Mouse (Mus musculus) embryonic facial prominence, embryonic 14.5 days (tissue): ENCODE results near the gene Trak1. TPM values are rescaled to one million over a fixed set of nuclear protein-coding genes. Genes with fewer than 3 reads are reported as not detected.

Experiments used
- ATAC-seq: fragments of 200-750 bp; cut with Nextera tagmentation; 2 replicates; pipeline ENCODE4 v1.8.0; 2017; ENCODE audit warnings: low read depth, moderate number of reproducible peaks, moderate TSS enrichment
- DNase-seq: peaks from one replicate; pipeline ENCODE4 v3.0.0-alpha.2; 2015; ENCODE audit warnings: low spot score
- H3K27ac ChIP-seq: fragments of 300-500 bp; sonication (generic); replicated peaks from 2 replicates; pipeline ENCODE4 v1.5.1; 2014; ENCODE audit warnings: low read depth, mild to moderate bottlenecking, low read length, moderate library complexity
- H3K27me3 ChIP-seq: fragments of 300-500 bp; sonication (generic); replicated peaks from 2 replicates; pipeline ENCODE4 v1.6.1; 2014; ENCODE audit warnings: low read length; ENCODE audit not compliant: control insufficient read depth, insufficient read depth
- H3K36me3 ChIP-seq: fragments of 300-500 bp; sonication (generic); 2 replicates; pipeline ENCODE4 v1.6.1; 2014; ENCODE audit warnings: low read length, mixed read lengths; ENCODE audit not compliant: control insufficient read depth, insufficient read depth
- H3K4me1 ChIP-seq: fragments of 300-500 bp; sonication (generic); 2 replicates; pipeline ENCODE4 v1.6.1; 2014; ENCODE audit warnings: antibody characterized with exemption, low read length; ENCODE audit not compliant: control insufficient read depth, insufficient read depth
- H3K4me2 ChIP-seq: fragments of 300-500 bp; sonication (generic); 2 replicates; pipeline ENCODE4 v1.6.1; 2014; ENCODE audit warnings: low read depth, mild to moderate bottlenecking, low read length, moderate library complexity, mixed read lengths
- H3K4me3 ChIP-seq: fragments of 300-500 bp; sonication (generic); 2 replicates; pipeline ENCODE4 v1.5.1; 2014; ENCODE audit warnings: low read depth, mild to moderate bottlenecking, low read length
- H3K9ac ChIP-seq: fragments of 300-500 bp; sonication (generic); 2 replicates; pipeline ENCODE4 v1.6.1; 2014; ENCODE audit warnings: low read depth, mild to moderate bottlenecking, low read length, moderate library complexity, mixed read lengths
- H3K9me3 ChIP-seq: fragments of 300-500 bp; sonication (generic); 2 replicates; pipeline ENCODE4 v1.6.1; 2016; ENCODE audit warnings: low read length; ENCODE audit not compliant: control insufficient read depth
- WGBS: fragments of 180-500 bp; shearing (Covaris S2); extraction: QIAGEN DNeasy Blood & Tissue Kit; methylation state at CpG from one replicate; pipeline ENCODE4 v1.1.7; 2014; 5-methylcytosine and 5-hydroxymethylcytosine counted together
- polyA plus RNA-seq: library from polyadenylated mRNA; unstranded; fragments of >200 nt; fragmentation: Nextera tagmentation; extraction: Ambion mirVana; gene quantifications from 2 replicates; pipeline ENCODE4 v1.2.1, GENCODE M21; 2014

Gene Trak1
- polyA plus RNA-seq, 1 experiment from 2014 or later, result 28.3 TPM

GRCm38 (mm10) chr9:121333559-121333958, 36.3 kb downstream of the Trak1 start:
- H3K4me1 ChIP-seq, result peaks cover 61% of the 10 kb centered on the region
- H3K4me3 ChIP-seq, result no peak overlapping the region
- no peak overlapping the region; the same call in 1 of the 2 replicates for H3K27ac ChIP-seq
- no peak overlapping the region for H3K4me2 ChIP-seq
- DNase-seq, result no peak
- H3K27me3 ChIP-seq, result no peaks in the 10 kb centered on the region
- no peak for ATAC-seq
- H3K36me3 ChIP-seq, result no peaks in the 10 kb centered on the region
- 82% methylated on average over 5 of the region's 5 CpGs for WGBS
- no peaks in the 10 kb centered on the region for H3K9me3 ChIP-seq
- no peak overlapping the region for H3K9ac ChIP-seq

DNA sequence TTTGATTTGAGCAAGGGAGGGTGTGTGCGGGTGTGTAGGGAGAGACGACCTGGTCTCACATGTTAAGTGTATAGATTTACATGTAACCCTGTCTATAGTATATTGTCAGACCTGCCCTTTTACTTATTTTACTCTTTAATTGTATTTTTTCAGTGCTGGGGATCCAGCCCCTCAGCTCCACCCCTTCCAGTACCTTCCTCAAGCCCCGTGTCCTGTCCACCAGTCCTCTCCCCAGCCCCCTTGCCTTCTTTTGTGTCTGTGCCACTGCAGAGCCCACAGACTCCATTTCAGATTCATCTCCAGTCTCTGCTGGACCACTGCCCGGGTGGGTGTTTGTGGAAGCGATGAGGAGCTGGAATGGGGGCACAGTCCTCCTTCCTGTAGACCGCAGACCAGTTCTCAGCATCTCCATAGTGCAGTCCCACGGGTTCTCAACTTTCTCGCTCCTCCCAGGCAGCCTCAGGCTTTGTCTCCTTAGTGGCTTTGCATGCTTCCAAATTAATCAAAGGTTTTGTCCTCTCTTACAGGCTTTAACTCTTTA, 37.1 kb downstream of the Trak1 start:
- H3K9ac ChIP-seq, result no peak overlapping the region
- H3K27me3 ChIP-seq, result no peaks in the 10 kb centered on the region
- ATAC-seq (no peak), DNase-seq (no peak)
- no peak overlapping the region for H3K4me3 ChIP-seq
- H3K36me3 ChIP-seq, result no peaks in the 10 kb centered on the region
- H3K4me2 ChIP-seq, result no peak overlapping the region
- WGBS, result 43% methylated on average over 8 of the region's 8 CpGs
- peaks cover 61% of the 10 kb centered on the region for H3K4me1 ChIP-seq
- H3K27ac ChIP-seq, result no peak overlapping the region; the same call in 1 of the 2 replicates
- H3K9me3 ChIP-seq, result no peaks in the 10 kb centered on the region

- Histone ChIP-seq H3K27me3 (no peaks in the 10 kb centered on the region), H3K9ac (no peak overlapping the region), H3K27ac (peak overlapping the region; percentile 63; the same call in 1 of the 2 replicates), H3K36me3 (no peaks in the 10 kb centered on the region), H3K4me1 (peaks cover 61% of the 10 kb centered on the region), H3K4me2 (no peak overlapping the region), H3K9me3 (no peaks in the 10 kb centered on the region), H3K4me3 (no peak overlapping the region)
- ATAC-seq, result no peak
- WGBS, result 46% methylated on average over 7 of the region's 7 CpGs
- DNase-seq, result no peak
These were observed 38.3 kb downstream of the Trak1 start for GRCm38 (mm10) chr9:121335568-121335967.

GRCm38 (mm10) chr9:121336324-121336946, 39.1 kb downstream of the Trak1 start:
- no peak overlapping the region for H3K4me3 ChIP-seq
- H3K4me1 ChIP-seq, result peaks cover 58% of the 10 kb centered on the region
- no peaks in the 10 kb centered on the region for H3K9me3 ChIP-seq
- no peaks in the 10 kb centered on the region for H3K36me3 ChIP-seq
- WGBS, result 88% methylated on average over 15 of the region's 15 CpGs
- H3K27me3 ChIP-seq, result no peaks in the 10 kb centered on the region
- DNase-seq, result no peak
- ATAC-seq, result no peak
- H3K9ac ChIP-seq, result no peak overlapping the region
- peak overlapping the region; percentile 63; the same call in 1 of the 2 replicates for H3K27ac ChIP-seq
- H3K4me2 ChIP-seq, result no peak overlapping the region

DNA sequence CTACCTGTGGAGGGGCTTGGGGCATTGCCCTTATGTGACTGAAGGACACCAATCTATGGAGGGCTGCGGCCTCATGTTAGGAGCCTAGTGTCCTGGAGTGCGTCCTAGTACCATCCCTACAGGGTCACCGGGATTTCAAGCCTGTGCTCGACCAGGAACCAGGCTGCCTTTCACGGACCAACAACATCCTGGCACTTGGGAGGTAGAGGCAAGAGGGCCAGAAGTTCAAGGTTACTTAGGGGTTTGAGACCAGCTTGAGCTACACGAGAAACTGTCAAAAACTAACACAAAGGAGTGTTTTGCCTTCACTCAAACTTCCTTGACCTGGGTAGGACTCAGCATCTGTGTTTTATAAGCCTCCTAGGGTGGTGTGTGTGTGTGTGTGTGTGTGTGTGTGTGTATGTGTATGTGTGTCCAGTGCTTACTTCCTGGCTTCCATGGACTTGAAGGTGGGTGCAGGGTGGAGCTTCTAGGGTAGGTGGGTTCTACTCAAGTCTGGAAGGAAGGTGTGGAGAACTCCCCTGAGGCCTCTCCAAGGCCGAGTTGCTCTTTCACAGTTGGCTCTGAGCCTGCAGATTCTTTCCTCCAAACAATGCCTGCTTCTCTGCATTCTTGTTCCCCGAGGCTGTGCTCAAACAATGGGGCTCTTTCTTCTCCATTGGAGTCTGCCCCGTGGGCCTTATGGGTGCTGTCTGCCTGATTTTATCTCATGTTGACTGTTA, 40.1 kb downstream of the Trak1 start:
- DNase-seq, result peak; percentile 93
- Histone ChIP-seq H3K4me2 (no peak overlapping the region), H3K4me3 (no peak overlapping the region), H3K27me3 (no peaks in the 10 kb centered on the region), H3K4me1 (peaks cover 54% of the 10 kb centered on the region), H3K36me3 (no peaks in the 10 kb centered on the region), H3K27ac (peak overlapping the region; percentile 63), H3K9me3 (no peaks in the 10 kb centered on the region), H3K9ac (no peak overlapping the region)
- ATAC-seq, result peak; percentile 66
- WGBS, result 42% methylated on average over 9 of the region's 9 CpGs

DNA sequence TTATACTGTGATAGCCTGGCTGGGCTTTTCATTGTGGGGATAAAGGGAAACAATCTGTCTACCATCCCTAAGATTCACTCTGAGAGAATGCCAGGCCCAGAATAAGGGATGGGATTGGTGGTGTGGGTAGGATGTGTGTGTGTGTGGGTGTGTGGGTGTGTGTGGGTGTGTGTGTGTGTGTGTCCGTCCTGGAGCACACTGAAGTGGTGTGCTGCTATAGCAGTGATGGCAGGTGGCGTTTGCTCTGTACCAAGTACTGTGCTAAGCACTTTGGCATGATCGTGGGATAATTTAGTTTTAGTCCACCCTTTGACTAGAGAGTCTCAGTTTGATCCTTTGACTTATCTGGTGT, 40.6 kb downstream of the Trak1 start:
- Histone ChIP-seq H3K4me1 (peaks cover 49% of the 10 kb centered on the region), H3K4me2 (no peak overlapping the region), H3K36me3 (no peaks in the 10 kb centered on the region), H3K9me3 (no peaks in the 10 kb centered on the region), H3K9ac (no peak overlapping the region), H3K27me3 (no peaks in the 10 kb centered on the region), H3K4me3 (no peak overlapping the region), H3K27ac (peak overlapping the region; percentile 63)
- ATAC-seq, result no peak
- 83% methylated on average over 3 of the region's 3 CpGs for WGBS
- no peak for DNase-seq

DNA sequence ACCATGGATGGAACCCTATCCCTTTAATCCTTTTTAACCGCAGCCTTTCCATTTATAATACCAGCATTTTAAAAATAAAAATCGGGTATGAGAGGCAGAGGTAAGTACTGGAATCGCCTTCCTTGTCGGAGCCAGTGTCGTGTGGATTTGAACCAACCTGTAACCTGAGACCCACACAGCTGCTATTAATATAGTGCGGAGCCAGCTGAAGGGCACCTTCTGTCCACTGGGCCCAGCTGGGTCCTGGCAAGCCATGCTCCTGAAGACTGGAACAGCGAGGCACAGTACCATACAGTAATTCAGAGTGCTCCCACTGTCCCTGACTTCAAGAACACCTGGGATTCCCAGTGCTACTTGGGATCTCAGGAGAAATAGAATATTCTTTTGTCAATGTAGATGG, 44.5 kb downstream of the Trak1 start:
- ATAC-seq (peak; percentile 58), DNase-seq (peak; percentile 83)
- Histone ChIP-seq H3K4me3 (no peak overlapping the region), H3K27ac (no peak overlapping the region), H3K4me2 (no peak overlapping the region), H3K4me1 (peaks cover 26% of the 10 kb centered on the region), H3K9me3 (no peaks in the 10 kb centered on the region), H3K9ac (no peak overlapping the region), H3K36me3 (no peaks in the 10 kb centered on the region), H3K27me3 (no peaks in the 10 kb centered on the region)
- WGBS, result 22% methylated on average over 7 of the region's 7 CpGs

GRCm38 (mm10) chr9:121342510-121343110, 45.3 kb downstream of the Trak1 start:
- Histone ChIP-seq H3K27me3 (no peaks in the 10 kb centered on the region), H3K36me3 (no peaks in the 10 kb centered on the region), H3K4me2 (no peak overlapping the region), H3K9ac (no peak overlapping the region), H3K4me3 (no peak overlapping the region), H3K4me1 (peaks cover 18% of the 10 kb centered on the region), H3K27ac (no peak overlapping the region), H3K9me3 (no peaks in the 10 kb centered on the region)
- ATAC-seq (no peak), DNase-seq (no peak)
- WGBS, result 76% methylated on average over 5 of the region's 5 CpGs
